Mouse (Mus musculus): ENCODE results near the gene Washc4.

DNA sequence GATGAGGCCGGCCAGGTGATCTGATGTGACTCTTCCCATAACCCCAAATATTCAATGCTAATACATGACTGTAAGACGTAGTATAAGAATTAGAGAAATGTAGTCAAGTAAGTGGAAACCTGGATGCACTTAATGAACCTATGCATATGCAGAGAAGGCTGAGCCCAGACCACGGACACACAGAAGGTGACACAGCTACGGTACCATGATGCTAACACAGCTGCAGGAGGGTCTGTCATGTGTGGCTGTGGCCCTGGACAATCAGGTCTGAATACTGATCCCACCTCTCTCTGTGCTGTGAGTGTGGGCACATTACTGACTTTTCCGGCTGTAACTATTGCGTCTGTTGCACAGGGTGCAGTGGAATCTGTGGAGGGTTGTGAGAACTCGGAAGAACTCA lies 67.0 kb downstream of the Washc4 start:
- TF ChIP-seq CTCF (conservative IDR thresholded peaks at IDR 0.05; ENCODE audit: insufficient read depth, insufficient read length, low read depth, low read length): no peak
- no peak for TF ChIP-seq POLR2A (IDR thresholded peaks at IDR 0.05; ENCODE audit: low read depth, low read length)
